Mouse (Mus musculus): ENCODE results near the gene Sccpdh.
"Not testable (repeated sequence)": the region's sequence is repeated elsewhere in the genome, so short reads cannot be mapped to it uniquely, and the experiment has no call there.

Sccpdh gene

DNA sequence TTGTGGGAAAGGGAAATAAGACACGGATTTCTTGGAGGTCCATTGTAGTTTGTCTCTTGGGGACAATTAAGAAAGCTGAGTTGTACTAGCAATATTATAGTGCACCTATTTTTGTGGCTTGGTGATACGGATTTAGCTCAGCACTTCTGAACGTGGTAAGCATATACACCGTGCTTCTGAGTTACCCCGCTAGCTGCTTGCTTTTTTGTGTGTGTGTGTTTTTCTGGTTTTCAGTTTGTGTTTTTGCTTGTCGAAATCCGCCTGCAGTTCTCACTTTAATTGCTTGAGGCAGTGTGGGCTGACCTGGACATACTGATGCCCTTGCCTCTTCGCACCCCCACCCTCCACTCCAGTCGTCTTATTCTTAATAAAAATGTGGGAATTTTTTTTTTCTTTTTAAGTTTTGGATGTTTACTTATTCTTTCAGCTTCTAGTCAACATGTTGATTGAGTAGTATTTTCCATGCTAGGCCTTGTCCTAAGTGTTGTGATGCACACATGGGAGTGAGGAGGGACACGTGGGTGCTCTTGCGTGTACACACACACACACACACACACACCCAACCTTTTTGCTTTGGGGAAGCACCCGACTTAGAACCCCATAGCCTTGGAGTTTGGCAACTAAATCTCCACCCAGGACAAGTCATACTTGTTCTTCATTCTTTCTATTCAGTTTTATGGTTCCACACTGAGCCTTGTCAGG is 977 bp downstream of the Sccpdh start:
- no peak for DNase-seq (ENCODE audit: low spot score)

GRCm38 (mm10) chr1:179674355-179674754 is 6.3 kb downstream of the Sccpdh start:
- no peak for DNase-seq (ENCODE audit: low spot score)

- DNase-seq (ENCODE audit: low spot score) = no peak
Measured at GRCm38 (mm10) chr1:179677031-179677430, 9.0 kb downstream of the Sccpdh start.

GRCm38 (mm10) chr1:179679326-179679725 is 11.3 kb downstream of the Sccpdh start:
- DNase-seq (ENCODE audit: low spot score) = no peak

DNA sequence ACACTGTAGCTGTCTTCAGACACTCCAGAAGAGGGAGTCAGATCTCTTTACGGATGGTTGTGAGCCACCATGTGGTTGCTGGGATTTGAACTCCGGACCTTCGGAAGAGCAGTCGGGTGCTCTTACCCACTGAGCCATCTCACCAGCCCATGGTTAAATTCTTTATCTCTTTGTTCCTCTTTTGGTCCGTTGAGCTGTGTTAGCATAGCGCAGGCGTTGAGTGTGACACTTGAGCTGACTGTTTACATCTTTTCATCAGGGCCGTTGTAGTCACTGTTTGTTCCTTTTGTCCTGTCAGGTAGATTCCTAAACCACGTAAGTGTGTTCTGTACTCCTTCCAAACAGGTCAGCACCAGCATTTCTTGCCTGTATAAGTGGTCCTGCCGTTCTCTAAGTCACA is 14.7 kb downstream of the Sccpdh start:
- not testable (repeated sequence) for DNase-seq (ENCODE audit: low spot score)

- DNase-seq (ENCODE audit: low spot score) = no peak
Measured at GRCm38 (mm10) chr1:179686348-179686747, 18.3 kb downstream of the Sccpdh start.

DNA sequence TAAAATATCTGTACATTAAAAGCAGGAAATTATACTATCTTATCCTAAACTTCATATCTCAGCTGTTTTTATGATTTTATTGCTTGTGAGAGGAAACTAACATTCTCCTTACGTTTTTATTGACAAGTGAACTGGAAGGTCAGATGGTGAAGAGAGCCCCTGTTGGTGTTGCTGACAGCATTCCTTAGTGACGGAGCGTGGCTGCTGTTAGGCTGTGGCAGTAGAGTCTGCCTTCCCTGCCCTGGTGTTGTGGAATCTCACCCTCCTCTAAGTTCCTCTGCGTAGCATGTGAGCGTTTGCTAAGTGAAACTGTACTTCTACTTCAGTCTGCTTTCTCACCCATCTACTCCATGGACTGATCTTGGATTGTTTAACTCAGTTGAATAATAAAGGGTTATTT is 18.8 kb downstream of the Sccpdh start:
- no peak for DNase-seq (ENCODE audit: low spot score)

DNA sequence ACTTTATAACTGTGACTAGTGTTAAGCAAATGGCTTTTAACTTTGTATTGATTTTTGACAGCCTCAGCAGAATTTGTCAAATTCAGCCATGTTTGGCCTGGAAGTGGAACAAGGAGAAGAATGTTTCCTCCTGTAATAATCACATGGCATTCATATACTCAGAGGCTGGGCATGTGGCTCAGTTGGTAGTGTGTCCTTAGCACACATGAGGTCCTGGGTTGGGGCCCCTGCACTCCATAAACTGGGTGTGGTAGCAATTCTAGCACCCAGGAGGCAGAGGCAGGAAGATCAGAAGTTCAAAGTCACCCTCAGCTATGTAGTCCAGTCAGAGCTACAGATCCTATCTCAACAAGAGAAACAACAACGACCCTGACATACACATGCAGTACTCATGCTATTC is 19.3 kb downstream of the Sccpdh start:
- no peak for DNase-seq (ENCODE audit: low spot score)

GRCm38 (mm10) chr1:179687966-179688365 is 20.0 kb downstream of the Sccpdh start:
- no peak for DNase-seq (ENCODE audit: low spot score)

GRCm38 (mm10) chr1:179688415-179688814 is 20.4 kb downstream of the Sccpdh start:
- no peak for DNase-seq (ENCODE audit: low spot score)

- no peak for DNase-seq (ENCODE audit: low spot score)
Measured at GRCm38 (mm10) chr1:179688914-179689313, 20.9 kb downstream of the Sccpdh start.

- DNase-seq (ENCODE audit: low spot score) = no peak
Measured at GRCm38 (mm10) chr1:179689479-179689878, 21.5 kb downstream of the Sccpdh start.

DNA sequence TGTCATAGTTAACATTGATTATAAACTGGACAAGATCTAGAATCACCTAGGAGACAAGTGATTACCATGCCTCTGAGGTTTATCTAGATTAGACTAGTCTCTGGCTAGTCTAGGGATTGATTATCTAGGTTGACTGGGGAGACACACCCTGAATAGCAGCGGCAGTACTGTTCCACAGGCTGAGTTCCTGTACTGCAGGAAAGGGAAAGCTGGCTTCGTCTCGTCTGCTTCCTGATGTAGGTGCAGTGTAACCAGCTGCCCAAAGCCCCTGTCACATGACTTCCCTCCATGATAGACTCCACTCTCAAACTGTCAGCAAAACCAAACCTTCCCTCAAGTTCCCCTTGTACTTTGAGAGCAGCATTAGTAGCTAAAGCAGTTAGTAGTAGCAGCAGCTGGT is 36.1 kb downstream of the Sccpdh start:
- no peak for DNase-seq (ENCODE audit: low spot score)

DNA sequence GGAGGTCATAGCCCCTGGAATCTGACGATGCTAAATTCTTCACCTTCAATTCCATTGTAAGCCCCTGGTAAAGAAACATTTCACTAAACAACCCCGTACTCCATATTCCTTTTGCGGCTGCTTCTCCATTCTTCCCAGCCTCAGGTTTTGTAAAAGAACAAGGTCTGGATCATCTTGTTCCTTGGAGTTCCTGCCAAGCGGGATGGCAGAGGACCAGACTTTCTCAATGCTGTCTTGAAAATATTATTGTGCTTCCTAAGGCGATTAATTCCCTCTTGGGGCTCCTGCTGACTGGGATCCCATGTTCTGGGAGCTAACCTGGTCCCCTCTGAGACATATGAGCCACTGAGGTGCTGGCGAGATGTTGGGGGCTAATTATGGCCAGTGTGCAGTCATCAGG is 37.1 kb downstream of the Sccpdh start:
- DNase-seq (ENCODE audit: low spot score) = peak; percentile 11

DNA sequence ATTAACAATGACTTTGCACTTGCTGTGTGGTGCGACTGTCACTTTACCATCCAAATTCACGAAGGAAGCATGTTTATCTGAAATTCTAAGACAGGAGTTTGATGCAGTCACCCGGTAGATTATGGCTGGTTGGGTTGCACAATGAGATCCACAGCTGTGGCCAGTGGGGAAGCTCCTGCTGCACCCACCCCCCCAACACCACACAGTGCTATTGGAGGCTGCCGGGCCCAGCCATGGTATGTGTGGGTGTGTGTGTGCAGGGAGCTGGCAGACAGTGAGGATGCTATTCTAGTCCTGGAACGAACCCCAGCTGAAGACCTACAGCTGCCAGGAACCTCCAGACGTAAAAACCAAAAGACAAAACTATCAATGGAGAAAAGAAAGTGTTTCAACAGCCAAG is 41.4 kb downstream of the Sccpdh start:
- DNase-seq (ENCODE audit: low spot score) = peak; percentile 3

DNA sequence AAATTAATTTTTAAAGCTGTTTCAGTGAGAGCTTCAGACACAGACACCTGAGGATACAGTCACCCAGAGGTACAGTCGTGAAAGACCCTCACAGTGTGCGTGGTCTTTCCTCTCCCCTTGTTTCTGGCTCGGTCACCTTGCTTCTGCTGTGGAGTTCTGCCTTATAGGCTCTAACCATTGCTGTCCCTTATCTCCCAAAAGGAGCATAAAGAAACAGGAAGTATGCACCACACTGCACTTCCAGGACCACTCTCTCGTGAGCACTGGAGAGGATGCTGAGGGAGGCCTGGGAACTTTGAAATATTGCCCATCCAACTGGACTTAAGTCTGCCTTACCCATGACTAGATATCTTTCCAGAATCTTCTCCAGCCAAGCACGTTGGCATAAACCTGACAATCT is 42.7 kb downstream of the Sccpdh start:
- no peak for DNase-seq (ENCODE audit: low spot score)

DNA sequence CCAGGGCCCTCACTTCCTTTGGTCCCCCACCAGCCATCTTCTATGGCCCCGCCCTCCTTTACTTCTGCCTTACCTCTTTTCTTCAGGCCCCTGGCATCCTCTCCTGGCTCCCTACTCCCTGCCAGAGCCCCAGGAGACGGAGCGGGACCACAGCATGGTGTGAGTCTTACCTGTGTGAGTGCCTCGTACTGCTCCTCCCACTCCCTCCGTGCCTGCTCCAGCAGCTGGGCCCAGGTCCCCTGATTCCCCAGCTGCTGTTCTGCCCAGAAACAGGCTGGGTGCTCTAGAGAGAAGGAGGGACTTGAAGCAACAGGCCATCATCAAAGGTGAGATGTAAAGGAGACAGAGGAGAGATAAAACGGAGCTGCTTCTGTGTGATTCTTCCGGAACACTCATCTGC is 44.6 kb downstream of the Sccpdh start:
- DNase-seq (ENCODE audit: low spot score) = no peak

- DNase-seq (ENCODE audit: low spot score) = no peak
Measured at GRCm38 (mm10) chr1:179713367-179713766, 45.4 kb downstream of the Sccpdh start.

DNA sequence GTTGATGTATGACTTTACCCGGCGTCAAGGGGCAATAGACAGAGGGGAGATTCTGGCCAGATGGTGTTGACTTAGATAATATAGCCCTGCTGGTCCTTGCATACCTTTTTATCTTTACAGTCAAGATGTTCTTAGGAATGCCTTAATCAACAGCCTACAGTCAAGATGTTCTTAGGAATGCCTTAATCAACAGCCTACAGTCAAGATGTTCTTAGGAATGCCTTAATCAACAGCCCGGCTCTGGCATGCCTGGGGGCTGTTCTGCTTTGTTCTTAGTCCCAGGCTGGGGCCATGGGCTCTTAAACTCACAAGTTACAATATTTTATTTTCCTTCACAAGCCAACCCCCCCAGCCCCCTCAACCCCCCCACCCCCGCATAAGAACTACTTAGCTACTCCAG is 47.3 kb downstream of the Sccpdh start:
- not testable (repeated sequence) for DNase-seq (ENCODE audit: low spot score)

DNA sequence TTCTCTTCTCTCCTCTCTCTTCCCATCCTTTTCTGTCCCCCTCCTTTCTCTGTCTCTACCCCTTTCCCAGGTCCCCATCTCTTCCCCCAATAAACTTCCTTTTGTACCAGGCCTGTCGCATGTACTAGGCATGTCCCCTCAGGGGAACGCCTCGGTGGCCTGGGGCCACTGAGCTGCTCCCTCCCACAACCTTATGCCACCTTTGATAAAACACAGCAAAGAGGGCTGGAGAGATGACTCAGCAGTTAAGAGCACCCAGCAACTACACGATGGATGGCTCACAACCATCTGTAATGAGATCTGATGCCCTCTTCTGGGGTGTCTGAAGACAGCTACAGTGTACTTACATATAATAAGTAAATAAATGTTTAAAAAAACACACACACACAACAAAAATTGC is 47.8 kb downstream of the Sccpdh start:
- no peak for DNase-seq (ENCODE audit: low spot score)

DNA sequence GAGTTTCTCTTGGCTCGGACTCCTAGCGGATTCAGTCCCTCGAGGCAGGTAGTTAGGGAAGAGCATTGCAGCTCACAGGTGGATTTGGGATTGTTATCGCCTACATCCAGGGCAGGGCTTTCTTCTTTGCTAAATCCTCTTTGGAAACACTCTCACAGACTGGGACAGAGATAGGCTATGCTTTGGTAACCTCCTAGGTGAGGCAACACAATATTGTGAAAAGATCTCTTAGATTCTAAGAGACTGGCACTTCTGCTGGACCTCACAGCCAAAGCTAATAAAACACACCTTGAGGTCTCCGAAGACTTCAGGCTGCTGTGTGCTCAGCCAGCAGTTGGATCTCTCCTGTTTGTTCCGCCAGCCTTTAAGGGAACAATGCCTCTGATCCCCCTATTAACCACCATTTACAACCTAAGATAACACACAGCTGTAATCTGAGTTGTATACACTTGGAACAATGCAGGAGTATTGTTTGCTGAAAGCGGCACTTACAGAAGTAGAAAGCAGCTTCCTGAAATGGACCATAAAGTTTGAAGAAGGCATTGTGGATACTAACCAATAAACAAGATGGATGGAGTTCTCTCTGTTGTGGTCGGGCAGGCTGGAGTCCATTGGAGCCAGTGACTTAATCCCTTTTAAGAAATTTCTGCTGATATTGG is 54.9 kb downstream of the Sccpdh start:
- DNase-seq (ENCODE audit: low spot score) = no peak

DNA sequence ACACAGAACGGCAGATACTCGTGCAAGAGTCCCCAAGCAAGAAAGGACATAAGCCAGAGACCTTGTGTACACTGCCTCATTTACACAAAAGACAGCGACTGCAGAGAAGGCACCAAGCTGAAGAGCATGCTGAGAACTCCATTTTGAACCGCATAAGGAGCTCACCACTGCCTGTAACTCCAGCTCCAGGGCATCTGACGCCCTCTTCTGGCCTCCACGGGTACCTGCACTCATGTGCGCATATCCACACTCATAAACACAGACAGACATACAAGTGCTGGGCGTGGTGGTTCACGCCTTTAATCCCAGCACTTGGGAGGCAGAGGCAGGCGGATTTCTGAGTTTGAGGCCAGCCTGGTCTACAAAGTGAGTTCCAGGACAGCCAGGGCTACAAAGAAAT is 60.7 kb downstream of the Sccpdh start:
- no peak for DNase-seq (ENCODE audit: low spot score)

- no peak for DNase-seq (ENCODE audit: low spot score)
Measured at GRCm38 (mm10) chr1:179731391-179731790, 63.4 kb downstream of the Sccpdh start.

Measured in ovary, adult 18-20 months (tissue).